Mouse (Mus musculus) cerebellum, adult 2 months (tissue): Measurements from ENCODE around the gene Slc9c1. TPM values are rescaled to one million over a fixed set of nuclear protein-coding genes. Genes with fewer than 3 reads are reported as not detected.

Experiments used
- DNase-seq, 2 experiments: peaks; one replicate each; pipeline ENCODE4 v3.0.0; 2021
- H3K27ac ChIP-seq: fragments of 200-500 bp; 2 replicates; pipeline ENCODE4 v1.5.1; 2012; ENCODE audit warnings: low read length, control low read depth, inconsistent platforms; ENCODE audit not compliant: insufficient read depth
- H3K27me3 ChIP-seq: fragments of 200-500 bp; 2 replicates; pipeline ENCODE4 v1.6.1; 2012; ENCODE audit warnings: inconsistent platforms, mild to moderate bottlenecking, low read length, moderate library complexity; ENCODE audit not compliant: control insufficient read depth, insufficient read depth
- H3K4me1 ChIP-seq: fragments of 200-500 bp; 2 replicates; pipeline ENCODE4 v1.6.1; 2011; ENCODE audit warnings: low read length; ENCODE audit not compliant: control insufficient read depth, insufficient read depth
- H3K4me3 ChIP-seq: fragments of 200-500 bp; replicated peaks from 2 replicates; pipeline ENCODE3; 2011; ENCODE audit warnings: mild to moderate bottlenecking, low read depth, low read length, control low read depth; ENCODE audit not compliant: insufficient read depth
- CTCF ChIP-seq: fragments of 200-500 bp; IDR thresholded peaks from 2 replicates; pipeline ENCODE4 v1.5.1; 2011; ENCODE audit warnings: low read depth, mild to moderate bottlenecking, control low read depth, low read length, moderate library complexity, borderline replicate concordance; ENCODE audit not compliant: insufficient read depth
- POLR2A ChIP-seq: fragments of 200-500 bp; IDR thresholded peaks from 2 replicates; pipeline ENCODE4 v1.6.1; 2011; ENCODE audit warnings: low read length, control low read depth, borderline replicate concordance; ENCODE audit not compliant: insufficient read depth
- WGBS: fragments of 180-500 bp; shearing (Covaris S2); methylation state at CpG from one replicate; pipeline ENCODE4 v1.1.7; 2018; 5-methylcytosine and 5-hydroxymethylcytosine counted together
- polyA plus RNA-seq: library from polyadenylated mRNA; depleted of rRNA; stranded (reverse); fragments of >200 nt; gene quantifications from 2 replicates; pipeline ENCODE4 v1.2.3, GENCODE M21; 2012

Slc9c1 gene
- polyA plus RNA-seq, 1 experiment, result not detected

DNA sequence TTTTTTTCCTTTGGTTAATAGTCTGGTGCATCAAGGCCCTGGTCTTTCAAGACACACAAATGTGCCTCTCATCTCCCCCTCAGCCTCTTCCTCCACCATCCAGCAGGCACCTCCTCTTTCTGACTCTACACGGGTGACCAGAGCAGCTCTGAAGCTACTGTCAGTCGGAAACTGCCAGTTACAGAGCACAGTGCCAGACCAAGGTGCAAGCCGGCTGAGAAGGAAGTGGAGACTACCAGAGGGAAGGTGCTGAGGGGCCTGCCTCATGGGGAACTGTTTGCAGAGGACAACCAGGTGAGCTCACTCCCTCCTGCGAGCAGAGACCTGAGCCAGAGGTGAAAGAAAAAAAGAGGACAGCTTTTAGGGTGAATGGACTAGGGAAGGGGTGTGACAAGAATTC lies 75.2 kb downstream of the Slc9c1 start, which contains the start of gene Gcsam:
TSS of gene Gcsam (plus strand) at position 114 of the 400 bp plus-strand sequence.
- no peaks in the 10 kb centered on the region for H3K4me1 ChIP-seq
- no peak for DNase-seq
- no peaks in the 10 kb centered on the region for H3K27me3 ChIP-seq
- no peak within 1 kb of the TSS for H3K27ac ChIP-seq
- H3K4me3 ChIP-seq, result no peak within 1 kb of the TSS
- 77% methylated on average over 4 of the region's 4 CpGs for WGBS
- TF ChIP-seq POLR2A (no peak), CTCF (no peak)

DNA sequence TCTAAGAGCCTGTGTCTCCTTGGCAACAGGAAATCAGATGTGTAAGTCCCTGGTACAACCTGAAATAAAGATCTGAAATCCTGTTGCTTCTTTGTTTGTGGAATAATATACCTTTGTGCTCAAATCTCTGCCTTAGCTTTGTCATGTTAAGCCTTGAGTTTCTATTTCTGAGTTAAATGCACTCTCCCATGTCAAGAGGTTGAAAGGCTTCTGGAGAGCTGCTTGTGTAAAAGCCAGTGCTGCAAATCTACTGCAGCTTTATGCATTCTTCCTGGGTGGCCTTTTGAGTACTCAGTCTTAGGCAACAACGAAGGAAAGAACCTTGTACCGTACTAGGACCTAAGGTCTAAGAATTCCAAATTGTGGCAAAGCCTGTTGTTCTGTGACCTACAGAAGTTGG lies 78.1 kb downstream of the Slc9c1 start:
- Histone ChIP-seq H3K4me3 (no peak overlapping the region), H3K27me3 (no peaks in the 10 kb centered on the region), H3K4me1 (no peaks in the 10 kb centered on the region), H3K27ac (no peak overlapping the region)
- DNase-seq, result no peak
- 59% methylated on average over 2 of the region's 2 CpGs for WGBS
- TF ChIP-seq POLR2A, result no peak

DNA sequence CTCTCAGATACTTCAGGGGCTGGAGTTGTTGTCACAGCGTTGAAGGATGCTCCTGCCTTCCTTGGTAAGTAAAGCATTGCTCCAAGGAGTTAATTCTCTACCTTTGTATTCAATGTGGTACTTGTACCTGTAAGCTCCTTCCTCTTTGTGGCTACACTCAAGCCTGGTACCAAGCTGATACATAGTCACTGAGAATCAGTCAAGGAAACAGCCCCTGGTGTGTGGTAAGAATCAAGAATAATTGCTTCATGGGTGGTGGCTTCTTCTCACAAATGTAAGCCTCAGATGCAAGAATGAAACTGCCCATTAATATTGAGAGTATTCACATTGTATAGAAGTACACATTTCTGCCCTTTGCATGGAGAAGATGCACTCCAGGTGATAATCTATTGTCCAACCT lies 80.8 kb downstream of the Slc9c1 start:
- no peaks in the 10 kb centered on the region for H3K4me1 ChIP-seq
- 81% methylated on average over 1 of the region's 1 CpGs for WGBS
- H3K27me3 ChIP-seq, result no peaks in the 10 kb centered on the region
- no peak for DNase-seq
- H3K27ac ChIP-seq, result no peak overlapping the region
- no peak for TF ChIP-seq CTCF
- TF ChIP-seq POLR2A, result no peak
- no peak overlapping the region for H3K4me3 ChIP-seq

DNA sequence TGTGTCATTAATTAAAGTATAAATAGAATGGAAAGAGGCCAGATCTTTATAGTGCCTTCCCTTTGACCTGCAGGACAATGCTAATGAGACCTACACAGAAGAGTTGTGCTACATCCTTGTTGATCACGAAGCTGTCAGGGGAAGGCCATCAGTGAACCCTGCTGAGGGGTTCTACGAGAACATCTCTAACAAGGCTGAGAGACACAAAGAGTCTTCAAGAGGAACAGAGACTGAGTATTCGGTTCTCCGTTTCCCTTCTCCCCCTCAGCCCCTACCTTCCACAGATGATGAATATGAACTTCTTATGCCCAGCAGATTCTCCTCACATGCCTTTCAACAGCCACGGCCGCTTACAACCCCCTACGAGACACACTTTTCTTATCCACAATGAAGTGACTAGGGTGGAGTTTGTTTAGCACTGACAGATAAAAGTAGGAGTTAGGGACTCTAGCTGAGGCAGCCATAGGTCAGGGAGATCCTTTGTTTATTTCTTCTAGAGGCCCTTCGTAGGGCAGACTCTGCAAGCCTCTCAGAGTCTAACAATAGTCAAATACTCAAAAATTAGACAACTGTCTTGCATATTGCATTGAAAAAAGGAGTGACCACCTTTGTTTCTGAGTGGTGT lies 84.8 kb downstream of the Slc9c1 start:
- Histone ChIP-seq H3K4me3 (no peak overlapping the region), H3K27me3 (no peaks in the 10 kb centered on the region), H3K4me1 (no peaks in the 10 kb centered on the region), H3K27ac (no peak overlapping the region)
- no peak for DNase-seq
- TF ChIP-seq CTCF (no peak), POLR2A (no peak)
- 73% methylated on average over 8 of the region's 8 CpGs for WGBS

GRCm38 (mm10) chr16:45623230-45623629 lies 88.1 kb downstream of the Slc9c1 start:
- Histone ChIP-seq H3K4me3 (no peak overlapping the region), H3K4me1 (no peaks in the 10 kb centered on the region), H3K27me3 (no peaks in the 10 kb centered on the region), H3K27ac (no peak overlapping the region)
- DNase-seq, result no peak
- WGBS, result 94% methylated on average over 4 of the region's 4 CpGs
- TF ChIP-seq CTCF (no peak), POLR2A (no peak)

DNA sequence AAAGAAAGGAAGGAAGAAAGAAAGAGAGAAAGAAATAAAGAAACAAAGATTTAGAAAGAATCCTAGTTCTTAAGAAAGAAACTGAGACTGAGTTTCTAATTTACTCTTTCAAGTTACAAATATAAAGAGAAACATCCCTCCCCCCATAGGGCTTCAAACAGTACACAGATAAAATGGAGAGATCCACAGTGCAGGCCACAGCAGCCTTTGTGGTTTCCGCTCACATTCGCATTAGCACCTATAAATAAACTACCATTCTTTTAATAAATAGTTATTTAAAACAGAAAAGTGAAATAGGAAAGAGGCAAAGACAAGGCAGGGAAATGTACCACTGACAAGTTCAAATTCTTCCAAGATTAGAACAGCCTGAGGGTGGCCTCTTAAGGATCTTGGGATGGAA lies 89.7 kb downstream of the Slc9c1 start:
- TF ChIP-seq POLR2A (no peak), CTCF (no peak)
- DNase-seq, result no peak
- no peak overlapping the region for H3K4me3 ChIP-seq
- H3K27ac ChIP-seq, result no peak overlapping the region
- no peaks in the 10 kb centered on the region for H3K27me3 ChIP-seq
- 91% methylated on average over 2 of the region's 2 CpGs for WGBS
- no peaks in the 10 kb centered on the region for H3K4me1 ChIP-seq

GRCm38 (mm10) chr16:45625342-45625741 lies 90.2 kb downstream of the Slc9c1 start:
- Histone ChIP-seq H3K27me3 (no peaks in the 10 kb centered on the region), H3K4me3 (no peak overlapping the region), H3K27ac (no peak overlapping the region), H3K4me1 (no peaks in the 10 kb centered on the region)
- DNase-seq, result no peak
- 76% methylated on average over 2 of the region's 2 CpGs for WGBS
- TF ChIP-seq CTCF, result no peak
- TF ChIP-seq POLR2A, result no peak

DNA sequence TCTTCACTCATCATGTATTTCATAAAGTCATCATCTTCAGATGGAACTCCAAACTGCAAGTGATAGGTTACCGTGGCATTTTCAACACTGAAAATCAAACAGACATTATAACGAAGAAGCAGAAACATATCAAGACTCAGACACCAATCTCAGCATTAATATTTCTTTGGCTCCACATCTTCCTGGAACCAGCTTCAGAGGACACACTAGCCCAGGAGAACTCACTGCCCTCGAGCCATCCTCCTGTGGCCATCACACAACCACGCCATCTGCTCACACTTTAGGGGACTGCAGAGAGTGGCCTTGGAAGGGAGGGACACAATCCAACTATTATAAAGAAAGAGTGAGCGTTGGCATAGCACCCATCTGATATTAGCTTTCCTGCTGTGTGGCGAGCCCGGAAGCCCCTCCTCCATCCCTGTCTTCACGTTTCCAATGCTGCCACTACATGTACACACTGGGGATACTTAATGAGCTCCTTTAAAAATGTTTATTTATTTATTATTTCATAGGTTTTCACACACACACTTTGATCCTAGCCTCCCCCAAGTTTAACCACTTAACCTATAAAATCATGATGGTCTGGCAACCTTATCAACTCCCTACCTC lies 94.5 kb downstream of the Slc9c1 start:
- TF ChIP-seq POLR2A (no peak), CTCF (no peak)
- WGBS, result 26% methylated on average over 8 of the region's 8 CpGs
- no peak overlapping the region for H3K4me3 ChIP-seq
- peak; percentile 23 to 45 for DNase-seq
- no peaks in the 10 kb centered on the region for H3K27me3 ChIP-seq
- H3K4me1 ChIP-seq, result no peaks in the 10 kb centered on the region
- H3K27ac ChIP-seq, result no peak overlapping the region
